Mouse (Mus musculus) embryonic fibroblast, embryonic 13.5 days (primary cell): ENCODE measurements around the gene Ppp1r14b. TPM values are rescaled to one million over a fixed set of nuclear protein-coding genes. Genes with fewer than 3 reads are reported as not detected.

Experiments
- H3K27ac ChIP-seq: 2 replicates; pipeline ENCODE4 v1.5.1; 2012; ENCODE audit warnings: low read length, control low read depth, inconsistent platforms; ENCODE audit not compliant: insufficient read depth
- H3K4me1 ChIP-seq: 2 replicates; pipeline ENCODE4 v1.6.1; 2011; ENCODE audit warnings: low read length; ENCODE audit not compliant: control insufficient read depth, insufficient read depth
- H3K4me3 ChIP-seq: 2 replicates; pipeline ENCODE4 v1.5.1; 2011; ENCODE audit warnings: mild to moderate bottlenecking, control low read depth, low read length; ENCODE audit not compliant: insufficient read depth
- CTCF ChIP-seq: IDR thresholded peaks from 2 replicates; pipeline ENCODE4 v1.5.1; 2011; ENCODE audit warnings: mild to moderate bottlenecking, control low read depth, low read length, moderate library complexity, borderline replicate concordance; ENCODE audit not compliant: insufficient read depth
- POLR2A ChIP-seq: IDR thresholded peaks from 2 replicates; pipeline ENCODE4 v1.6.1; 2011; ENCODE audit warnings: low read depth, mild to moderate bottlenecking, control low read depth, low read length, moderate library complexity
- polyA plus RNA-seq: library from polyadenylated mRNA; stranded (reverse); fragments of >200 nt; gene quantifications from 2 replicates; pipeline ENCODE4 v1.2.4, GENCODE M21; 2011; ENCODE audit warnings: low read depth; ENCODE audit not compliant: missing spikeins, insufficient read length

Ppp1r14b gene
- polyA plus RNA-seq, 1 experiment: 161 TPM

DNA sequence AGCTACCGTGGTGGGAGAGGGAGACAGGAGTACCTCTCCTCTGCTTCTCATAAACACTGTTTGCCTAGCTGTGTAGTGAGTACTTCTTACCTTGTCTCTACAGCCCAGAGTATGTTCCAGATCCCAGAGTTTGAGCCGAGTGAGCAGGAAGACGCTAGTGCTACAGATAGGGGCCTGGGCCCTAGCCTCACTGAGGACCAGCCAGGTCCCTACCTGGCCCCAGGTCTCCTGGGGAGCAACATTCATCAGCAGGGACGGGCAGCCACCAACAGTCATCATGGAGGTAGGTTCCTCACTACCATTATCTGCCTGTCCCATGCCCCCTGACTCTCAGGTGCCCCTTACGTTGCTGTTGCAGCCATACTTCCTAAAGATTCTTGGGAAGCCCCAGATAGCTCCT is 32.0 kb upstream of the Ppp1r14b start:
- TF ChIP-seq POLR2A (no peak), CTCF (no peak)
- Histone ChIP-seq H3K4me3 (peak overlapping the region; percentile 61), H3K4me1 (peaks cover 5% of the 10 kb centered on the region; the same call in 1 of the 2 replicates), H3K27ac (no peak overlapping the region; the same call in 1 of the 2 replicates)

DNA sequence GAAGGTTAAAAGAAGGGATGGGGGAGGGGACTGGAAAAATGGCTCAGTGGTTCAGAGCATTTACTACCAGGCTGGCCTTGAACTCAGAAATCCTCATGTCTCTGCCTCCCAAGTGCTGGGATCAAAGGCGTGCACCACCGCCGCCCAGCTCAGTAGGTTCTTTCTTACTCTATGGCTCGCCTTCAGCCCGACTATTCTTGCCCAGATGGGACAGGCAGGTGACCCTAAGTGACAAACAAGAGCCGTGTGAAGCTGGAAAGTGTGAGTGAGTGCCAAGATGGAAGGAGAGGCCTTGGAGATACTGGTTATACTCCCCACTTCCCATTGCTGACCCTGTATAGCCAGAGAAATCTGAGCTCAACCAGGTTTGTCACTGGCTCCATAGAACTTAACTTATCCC is 31.1 kb upstream of the Ppp1r14b start:
- peaks cover 5% of the 10 kb centered on the region; the same call in 1 of the 2 replicates for H3K4me1 ChIP-seq
- no peak for TF ChIP-seq POLR2A
- TF ChIP-seq CTCF: no peak
- H3K27ac ChIP-seq: no peak overlapping the region
- no peak overlapping the region for H3K4me3 ChIP-seq

DNA sequence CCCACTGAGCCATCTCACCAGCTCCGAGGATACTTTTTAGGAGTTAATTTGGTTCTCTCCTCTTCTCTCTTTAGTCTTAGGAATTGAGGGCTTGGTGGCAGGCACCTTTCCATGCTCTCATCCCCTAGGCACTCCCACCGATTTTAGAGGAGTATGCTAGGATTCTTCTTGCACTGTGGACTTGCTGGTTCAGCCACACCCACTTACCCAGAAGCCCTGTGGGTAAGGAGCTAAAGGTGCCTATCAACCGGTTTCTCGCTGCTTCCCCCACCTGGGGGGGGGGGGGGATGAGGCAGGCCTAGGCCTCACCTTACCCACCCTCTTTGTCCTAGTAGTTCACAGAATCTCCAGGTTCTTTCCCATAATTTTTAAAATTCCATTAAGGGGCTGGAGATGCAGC is 27.0 kb upstream of the Ppp1r14b start:
- Histone ChIP-seq H3K4me3 (no peak overlapping the region), H3K4me1 (peaks cover 5% of the 10 kb centered on the region), H3K27ac (no peak overlapping the region)
- TF ChIP-seq CTCF (no peak), POLR2A (no peak)

DNA sequence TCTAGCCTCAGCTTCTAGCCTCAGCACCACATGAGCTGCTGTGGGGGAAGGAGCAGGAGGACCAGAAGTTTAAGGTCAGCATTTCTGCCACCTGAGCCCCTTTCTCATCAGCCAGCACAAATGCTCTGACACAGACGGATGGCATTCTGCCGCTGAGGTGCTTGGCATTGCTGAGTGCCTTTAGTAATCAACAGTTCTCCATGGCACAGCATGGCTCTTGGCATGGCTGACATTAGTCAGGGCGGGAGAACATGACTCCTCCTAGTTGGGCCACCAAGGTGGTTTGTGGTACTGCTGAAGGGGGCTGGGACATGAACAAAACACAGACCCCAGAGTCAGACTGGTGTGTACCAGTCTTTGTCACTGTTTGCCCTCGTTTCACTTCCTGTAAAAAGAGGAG is 26.6 kb upstream of the Ppp1r14b start:
- TF ChIP-seq POLR2A (no peak), CTCF (no peak)
- H3K4me1 ChIP-seq: peaks cover 7% of the 10 kb centered on the region
- H3K4me3 ChIP-seq: no peak overlapping the region
- H3K27ac ChIP-seq: no peak overlapping the region

DNA sequence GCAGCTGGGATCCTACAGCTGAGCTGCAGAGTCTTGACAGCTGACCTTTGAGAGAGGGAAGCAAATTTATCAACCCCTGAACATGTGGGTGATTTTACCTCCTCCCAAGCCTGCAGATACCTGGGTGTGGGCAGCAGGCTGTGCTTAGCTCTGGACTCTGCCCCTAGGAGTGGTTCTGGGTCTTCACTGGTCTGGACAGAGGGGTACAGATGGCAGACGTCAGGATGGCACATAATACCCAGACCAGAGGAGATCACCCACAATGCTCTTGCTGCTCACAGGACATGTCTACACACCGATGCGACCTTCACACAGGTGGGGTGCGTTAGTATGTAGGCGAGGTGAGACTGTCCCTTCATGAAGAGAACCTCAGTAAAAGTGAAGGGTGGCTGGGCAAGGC is 25.2 kb upstream of the Ppp1r14b start:
- H3K4me3 ChIP-seq: no peak overlapping the region
- TF ChIP-seq CTCF (no peak), POLR2A (no peak; the same call in 1 of the 2 replicates)
- peaks cover 7% of the 10 kb centered on the region for H3K4me1 ChIP-seq
- no peak overlapping the region for H3K27ac ChIP-seq

DNA sequence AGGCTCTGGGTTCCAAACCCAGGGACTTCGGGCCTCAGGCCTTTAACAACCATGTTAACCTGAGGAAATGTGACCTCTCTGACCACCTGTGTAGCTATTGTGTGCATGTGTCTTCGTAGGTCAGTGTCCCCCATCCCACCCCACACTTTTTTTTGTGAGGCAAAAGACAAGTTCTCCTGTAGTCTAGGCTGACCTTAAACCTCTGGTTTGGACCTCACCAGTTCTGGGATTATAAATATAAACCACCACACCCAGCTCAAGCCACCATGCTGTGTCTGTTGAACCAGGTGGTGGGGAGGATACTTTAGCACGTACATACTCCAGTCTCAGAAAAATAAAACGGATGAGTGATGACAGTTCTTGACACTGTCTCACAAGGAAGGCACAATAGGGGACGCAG is 24.8 kb upstream of the Ppp1r14b start:
- peak overlapping the region; percentile 71; the same call in 1 of the 2 replicates for H3K4me3 ChIP-seq
- no peak overlapping the region for H3K27ac ChIP-seq
- TF ChIP-seq CTCF: no peak
- no peak for TF ChIP-seq POLR2A
- peaks cover 7% of the 10 kb centered on the region for H3K4me1 ChIP-seq

DNA sequence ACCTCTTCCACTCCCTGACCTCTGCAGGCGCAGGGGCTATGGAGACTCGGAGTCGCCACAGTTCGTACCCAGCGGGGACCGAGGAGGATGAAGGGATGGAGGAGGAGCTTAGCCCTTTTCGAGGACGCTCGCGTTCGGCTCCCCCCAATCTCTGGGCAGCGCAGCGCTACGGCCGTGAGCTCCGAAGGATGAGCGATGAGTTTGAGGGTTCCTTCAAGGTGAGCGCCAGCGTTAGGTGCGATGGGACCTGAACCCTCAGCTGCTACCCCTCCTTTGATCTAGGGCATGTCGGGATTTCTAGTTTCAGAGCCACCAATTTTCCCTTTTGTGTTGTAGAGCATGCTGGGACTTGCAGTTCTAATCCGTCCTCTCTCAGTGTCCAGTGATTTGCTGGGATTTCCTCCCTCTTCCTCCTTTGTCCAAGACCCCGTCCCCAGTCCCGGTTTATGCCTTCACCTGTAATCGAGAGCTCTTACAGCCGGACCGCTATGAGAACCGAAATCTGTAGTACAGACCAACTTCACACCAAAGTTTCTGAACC is 24.1 kb upstream of the Ppp1r14b start:
- H3K27ac ChIP-seq: peak overlapping the region; percentile 94
- TF ChIP-seq POLR2A: peak; percentile 93
- TF ChIP-seq CTCF: no peak
- peaks cover 7% of the 10 kb centered on the region for H3K4me1 ChIP-seq
- H3K4me3 ChIP-seq: peak overlapping the region; percentile 71

DNA sequence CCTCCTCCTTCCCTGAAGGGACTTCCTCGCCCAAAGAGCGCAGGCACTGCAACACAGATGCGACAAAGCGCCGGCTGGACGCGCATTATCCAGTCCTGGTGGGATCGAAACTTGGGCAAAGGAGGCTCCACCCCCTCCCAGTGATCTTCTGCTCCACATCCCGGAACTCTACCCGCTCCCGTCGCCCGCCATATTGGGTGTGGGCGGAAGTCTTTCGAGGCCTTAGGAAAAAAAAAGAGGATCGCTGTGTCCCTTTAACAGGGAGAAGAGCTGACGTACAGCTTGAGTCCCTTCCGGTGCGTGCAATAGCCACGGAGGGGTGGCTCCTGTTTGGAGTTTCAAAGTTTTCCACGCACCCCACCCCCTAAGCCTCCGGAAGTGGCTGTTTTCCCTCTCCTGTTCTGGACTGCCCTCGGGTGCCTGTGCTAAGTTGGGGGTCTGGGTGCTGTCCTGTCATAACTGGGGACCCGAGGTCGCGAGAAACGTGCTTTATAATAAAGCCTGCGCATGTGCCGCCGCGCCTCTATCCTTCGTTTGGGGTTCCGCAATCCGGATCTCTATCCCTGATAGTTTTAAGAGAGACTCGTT is 23.3 kb upstream of the Ppp1r14b start:
- Histone ChIP-seq H3K27ac (peak overlapping the region; percentile 94), H3K4me3 (peak overlapping the region; percentile 71), H3K4me1 (peaks cover 7% of the 10 kb centered on the region)
- no peak for TF ChIP-seq CTCF
- peak; percentile 96 for TF ChIP-seq POLR2A

DNA sequence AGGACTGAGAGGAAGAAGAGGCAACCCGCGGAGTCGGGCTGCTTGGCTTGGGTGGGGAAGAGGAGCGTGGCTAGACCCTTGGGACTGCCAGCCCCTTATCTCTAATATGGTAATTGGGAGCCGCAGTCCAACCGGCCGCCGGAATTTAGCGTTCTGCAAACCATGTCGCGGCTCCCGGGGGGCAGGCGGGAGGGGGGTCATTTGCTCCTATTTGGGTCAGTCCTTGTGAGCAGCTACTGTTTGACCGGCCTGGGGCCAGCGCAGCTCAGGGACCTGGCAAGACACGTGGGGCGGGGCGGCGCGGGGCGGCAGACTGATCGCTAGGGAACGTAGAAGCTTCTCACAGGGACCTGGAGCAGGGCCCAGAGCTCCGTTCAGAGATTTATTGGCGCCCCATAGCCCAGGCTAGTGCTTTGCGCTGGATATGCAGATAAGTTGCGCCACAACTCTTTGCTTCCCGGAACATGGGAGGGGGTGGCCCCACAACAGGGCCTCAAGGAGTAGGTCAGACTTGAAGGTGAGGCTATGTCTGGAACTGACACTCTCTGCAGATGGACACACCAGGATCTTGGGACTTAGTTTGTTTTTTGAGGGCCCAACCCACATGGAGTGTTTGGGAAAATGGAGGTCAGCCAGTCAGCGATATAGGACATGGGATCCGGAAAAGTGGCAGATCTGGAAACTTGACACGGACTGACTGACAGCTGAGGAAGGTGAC is 22.6 kb upstream of the Ppp1r14b start:
- H3K27ac ChIP-seq: peak overlapping the region; percentile 94
- H3K4me3 ChIP-seq: peak overlapping the region; percentile 45
- TF ChIP-seq CTCF (no peak), POLR2A (peak; percentile 10; the same call in 1 of the 2 replicates)
- H3K4me1 ChIP-seq: peaks cover 7% of the 10 kb centered on the region

DNA sequence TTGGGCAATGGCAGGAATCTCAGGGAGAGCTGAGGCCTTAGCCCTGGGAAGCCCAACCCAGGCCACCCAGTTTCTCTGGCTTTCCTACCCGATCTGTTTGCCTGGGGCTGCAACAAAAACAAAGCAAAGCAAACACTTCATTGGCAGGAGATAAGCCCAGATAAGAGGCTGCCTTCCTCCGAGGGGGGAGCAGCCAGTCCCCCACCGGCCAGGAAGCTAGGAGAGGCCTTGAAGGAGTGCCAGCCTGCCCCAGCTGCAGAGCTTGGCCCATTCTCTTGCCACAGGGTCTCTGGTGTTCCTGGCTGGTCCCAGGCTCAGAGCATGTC is 22.1 kb upstream of the Ppp1r14b start:
- peak overlapping the region; percentile 94 for H3K27ac ChIP-seq

More for the DNA sequence above, 22.1 kb upstream of the Ppp1r14b start:
- H3K4me1 ChIP-seq: peaks cover 7% of the 10 kb centered on the region
- no peak overlapping the region for H3K4me3 ChIP-seq
- TF ChIP-seq CTCF: no peak
- TF ChIP-seq POLR2A: no peak
